Mouse (Mus musculus): ENCODE data around the gene Gm37240.

Gm37240 gene

GRCm38 (mm10) chr3:84852877-84853276 lies 1034.4 kb downstream of the Gm37240 start:
- no peak for DNase-seq

- no peak for DNase-seq
Observed at GRCm38 (mm10) chr3:84851801-84852200, 1035.5 kb downstream of the Gm37240 start.

DNA sequence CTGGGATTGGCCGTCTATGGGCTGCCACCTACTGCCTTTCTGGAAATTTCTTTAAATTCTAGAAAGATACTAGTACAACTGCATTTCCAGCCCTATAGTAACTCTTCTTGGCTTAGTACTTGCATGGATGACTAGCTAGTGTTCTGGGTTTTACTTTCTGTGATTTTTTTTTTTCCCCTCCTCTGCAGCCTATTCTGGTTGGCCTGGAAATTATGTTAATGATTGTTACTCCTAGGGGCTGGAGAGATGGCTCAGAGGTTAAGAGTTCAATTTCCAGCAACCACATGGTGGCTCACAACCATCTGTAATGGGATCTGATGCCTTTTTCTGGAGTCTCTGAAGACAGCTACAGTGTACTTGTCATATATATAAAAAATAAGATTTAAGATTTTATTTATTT lies 1036.9 kb downstream of the Gm37240 start:
- no peak for DNase-seq

DNA sequence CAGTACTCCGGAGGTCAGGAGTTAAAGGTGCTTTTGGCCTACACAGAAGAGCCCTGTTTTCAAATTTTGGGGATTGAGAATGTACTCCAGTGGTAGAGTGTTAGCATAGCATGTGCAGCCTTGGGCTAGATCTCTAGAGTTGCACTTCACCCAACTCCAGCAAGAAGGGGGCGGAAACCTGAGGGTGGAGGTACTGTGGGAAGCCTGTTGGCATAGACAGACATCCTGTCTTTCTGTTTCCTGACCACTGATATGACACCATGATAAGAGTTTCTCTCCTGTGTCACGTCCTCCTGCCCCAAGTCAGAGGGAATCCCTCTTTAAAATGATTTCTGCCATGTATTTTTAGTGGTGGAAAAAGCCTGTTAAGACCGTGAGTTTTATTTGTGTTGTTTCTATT lies 1038.5 kb downstream of the Gm37240 start:
- DNase-seq = no peak

GRCm38 (mm10) chr3:84843594-84843993 lies 1043.7 kb downstream of the Gm37240 start:
- DNase-seq = peak; percentile 82

DNA sequence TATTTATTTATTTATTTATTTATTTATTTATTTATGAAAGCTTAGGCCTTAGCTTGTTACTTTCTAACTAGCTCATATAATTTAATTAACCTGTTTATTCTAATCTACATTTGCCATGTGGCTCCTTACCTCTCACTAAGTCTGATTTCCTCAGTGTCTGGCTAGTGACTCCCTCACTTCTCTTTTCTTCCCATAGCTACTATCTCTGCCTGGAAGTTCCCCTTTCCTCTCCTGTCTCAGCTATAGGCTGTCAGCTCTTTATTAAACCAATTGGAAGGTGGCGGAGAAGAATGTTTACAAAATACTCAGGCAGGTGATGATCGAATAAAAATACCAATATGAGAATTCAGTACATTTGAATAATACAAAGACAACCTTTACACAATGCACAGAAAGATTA lies 1044.5 kb downstream of the Gm37240 start:
- DNase-seq = no peak

DNA sequence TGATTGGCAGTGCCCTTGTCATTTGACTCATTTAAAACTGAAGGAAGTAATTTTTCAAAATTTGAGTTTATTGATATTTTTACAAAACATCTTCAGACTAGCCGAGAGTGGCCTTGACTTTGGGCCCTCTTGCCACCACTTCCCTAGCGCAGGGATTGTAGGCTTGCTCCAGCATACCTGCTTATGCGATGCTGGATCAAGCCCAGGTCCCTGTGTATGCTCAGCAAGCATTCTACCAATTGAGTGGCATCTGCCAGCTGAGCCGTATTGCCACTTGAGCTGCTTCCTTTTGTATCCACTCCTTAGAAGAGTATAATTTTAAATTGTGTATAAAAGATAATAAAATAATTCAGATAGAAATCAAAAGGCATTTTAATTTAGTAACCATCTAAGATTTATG lies 1046.0 kb downstream of the Gm37240 start:
- no peak for DNase-seq

DNA sequence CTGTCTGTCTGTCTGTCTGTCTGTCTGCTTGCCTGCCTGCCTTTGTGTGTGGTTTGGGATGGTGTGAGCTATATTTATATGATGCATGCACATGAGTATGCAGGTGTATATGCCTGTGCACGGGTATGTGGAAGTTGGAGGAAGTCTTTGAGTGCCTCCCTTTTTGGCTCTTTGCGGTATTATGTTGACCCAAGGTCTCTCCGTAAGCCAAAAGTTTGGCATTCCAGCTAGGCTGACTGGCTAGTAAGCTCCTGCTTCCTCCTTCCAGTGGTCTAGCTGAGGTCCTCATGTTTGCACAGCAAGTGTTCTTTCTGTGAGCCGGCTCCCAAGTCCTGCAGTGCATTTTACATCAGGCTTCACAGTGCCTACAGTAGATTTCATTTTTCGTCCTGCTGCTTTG lies 1047.8 kb downstream of the Gm37240 start:
- no peak for DNase-seq

DNA sequence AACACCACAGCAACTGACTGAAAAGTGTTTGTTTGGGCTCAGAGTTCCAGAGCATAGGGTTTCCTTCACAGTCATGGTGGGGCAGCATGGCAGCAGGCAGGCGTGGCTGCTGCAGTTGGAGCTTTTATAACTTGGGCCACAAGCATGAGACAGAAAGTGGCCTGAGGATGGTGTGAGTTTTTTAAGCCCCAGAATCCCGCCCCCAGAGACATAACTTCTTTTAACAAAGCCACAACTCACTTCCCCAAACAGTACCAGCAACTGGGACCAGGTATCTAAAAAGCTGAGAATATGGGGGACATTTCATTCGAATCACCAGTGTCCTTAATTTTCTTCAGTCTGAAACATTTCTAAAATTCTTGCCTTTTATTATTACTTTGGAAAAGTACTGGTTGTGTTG lies 1049.3 kb downstream of the Gm37240 start:
- no peak for DNase-seq

GRCm38 (mm10) chr3:84836029-84836428 lies 1051.3 kb downstream of the Gm37240 start:
- no peak for DNase-seq

DNA sequence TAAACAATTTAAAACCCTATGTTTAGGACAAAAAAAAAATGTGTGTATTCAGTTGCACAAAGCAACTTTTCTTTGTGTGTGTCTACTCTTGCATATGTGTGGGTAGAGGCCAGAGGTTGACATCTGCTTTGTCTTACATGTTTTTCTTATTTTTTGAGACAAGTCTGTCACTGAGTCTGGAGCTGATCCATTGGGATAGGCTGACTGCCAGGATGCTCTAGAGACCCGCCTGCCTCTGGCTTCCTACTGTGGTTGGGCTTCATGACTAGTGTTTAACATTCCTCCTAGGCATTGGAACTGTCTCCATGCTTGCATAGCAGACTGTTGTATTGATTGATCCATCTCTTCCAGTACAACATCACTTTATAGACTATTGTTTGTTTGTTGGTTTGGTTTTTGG lies 1058.0 kb downstream of the Gm37240 start:
- no peak for DNase-seq

- DNase-seq = no peak
Observed at GRCm38 (mm10) chr3:84827617-84828016, 1059.7 kb downstream of the Gm37240 start.

- no peak for DNase-seq
Observed at GRCm38 (mm10) chr3:84826938-84827337, 1060.4 kb downstream of the Gm37240 start.

DNA sequence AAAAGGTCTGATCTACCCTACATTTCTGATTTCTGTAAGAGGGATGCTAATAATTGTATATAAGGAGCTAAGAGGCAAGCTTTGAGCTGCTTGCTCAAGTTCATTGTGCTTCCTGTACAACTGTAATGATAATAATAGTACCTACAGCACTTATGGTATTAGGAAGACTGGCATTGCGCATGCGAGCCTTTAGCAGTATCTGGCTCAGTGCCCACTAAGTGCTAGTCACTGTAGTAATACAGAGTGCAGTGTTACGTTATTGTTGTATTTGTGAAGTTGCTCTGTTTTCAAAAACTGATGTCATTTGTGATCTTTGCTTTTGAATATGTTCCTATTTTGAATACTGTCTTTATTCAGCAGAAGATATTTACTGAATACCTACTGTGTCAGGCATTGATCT lies 1060.9 kb downstream of the Gm37240 start:
- no peak for DNase-seq

DNA sequence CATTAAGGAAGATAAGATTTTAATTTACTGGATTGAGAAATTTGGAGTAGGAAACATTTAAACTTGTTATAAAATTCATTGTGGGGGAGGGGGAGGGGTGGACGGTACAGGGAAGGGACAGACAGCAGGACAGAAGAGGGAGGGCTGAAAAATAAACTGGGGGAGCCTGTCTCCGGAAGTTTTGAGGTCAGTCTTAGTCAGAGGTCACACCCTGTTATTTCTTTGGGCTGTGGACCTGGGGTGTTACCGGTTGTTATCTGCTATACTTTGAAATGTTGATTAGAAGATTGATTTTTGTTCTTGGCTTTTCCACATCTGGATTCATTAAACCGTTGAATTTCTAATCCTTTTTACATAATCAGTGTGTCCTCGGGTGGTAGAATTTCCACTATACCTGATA lies 1061.3 kb downstream of the Gm37240 start:
- no peak for DNase-seq

- DNase-seq = no peak
Observed at GRCm38 (mm10) chr3:84820654-84821201, 1066.6 kb downstream of the Gm37240 start.

DNA sequence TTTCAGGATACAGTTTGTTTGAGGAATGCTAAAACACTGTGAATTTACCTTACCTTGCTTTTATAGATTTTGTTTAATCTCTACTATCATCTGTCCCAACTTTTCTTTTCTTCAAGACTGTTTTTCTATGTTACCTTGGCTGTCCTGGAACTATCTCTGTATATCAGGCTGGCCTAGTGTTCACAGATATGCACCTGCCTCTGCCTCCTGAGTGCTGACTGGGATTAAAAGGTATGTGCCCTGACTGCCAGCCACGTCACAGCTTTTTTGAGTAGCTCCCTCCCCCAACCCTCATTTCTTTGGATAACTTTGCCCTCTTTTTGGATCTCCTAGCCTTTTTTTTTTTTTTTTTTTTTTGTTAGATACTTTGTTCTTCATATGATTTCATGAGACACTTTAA lies 1070.4 kb downstream of the Gm37240 start:
- no peak for DNase-seq

- peak; percentile 55 for DNase-seq
Observed at GRCm38 (mm10) chr3:84815461-84815860, 1071.9 kb downstream of the Gm37240 start.

- DNase-seq = peak; percentile 47
Observed at GRCm38 (mm10) chr3:84814762-84815381, 1072.4 kb downstream of the Gm37240 start, which contains the start of gene Fbxw7. TSS of gene Fbxw7 (plus strand) at chr3:84815268.

- peak; percentile 100 for DNase-seq
Observed at GRCm38 (mm10) chr3:84814157-84814761, 1073.1 kb downstream of the Gm37240 start.

DNA sequence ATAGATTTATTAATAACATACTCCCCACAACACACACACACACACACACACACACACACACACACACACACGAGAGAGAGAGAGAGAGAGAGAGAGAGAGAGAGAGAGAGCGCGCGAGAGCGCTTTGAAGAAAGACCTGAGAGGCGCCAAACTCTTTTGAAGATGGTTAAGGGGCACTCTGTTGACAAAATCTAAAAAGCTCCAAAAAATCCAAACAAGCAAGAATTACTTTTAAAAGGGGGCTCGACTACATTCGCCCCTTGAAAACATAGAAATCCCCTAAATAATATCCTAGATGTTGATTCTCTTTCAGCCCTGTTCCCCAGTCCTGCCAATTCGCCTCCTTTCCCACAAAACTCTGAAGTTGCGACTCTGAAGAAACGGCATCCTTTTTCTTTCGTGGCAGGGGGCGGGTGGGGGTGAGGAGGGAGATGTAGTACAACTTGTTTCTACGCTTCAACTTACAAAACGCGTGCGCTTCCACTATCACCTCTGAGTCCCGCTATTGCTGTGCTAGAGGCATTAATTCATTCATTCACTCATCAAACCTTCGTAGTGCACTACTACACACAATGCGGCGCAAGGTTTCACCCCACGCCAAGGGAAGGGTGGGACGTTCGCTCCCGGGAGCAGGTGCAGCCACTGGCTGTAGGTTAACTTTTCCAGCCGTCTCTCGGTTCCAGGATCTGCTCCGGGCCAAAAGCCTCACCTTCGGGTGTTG lies 1073.7 kb downstream of the Gm37240 start:
- no peak for DNase-seq

- DNase-seq = no peak
Observed at GRCm38 (mm10) chr3:84810803-84811202, 1076.5 kb downstream of the Gm37240 start.

- DNase-seq = no peak
Observed at GRCm38 (mm10) chr3:84808906-84809305, 1078.4 kb downstream of the Gm37240 start.

- no peak for DNase-seq
Observed at GRCm38 (mm10) chr3:84807826-84808225, 1079.5 kb downstream of the Gm37240 start.

Data from retina, postnatal 1 day (tissue).